Mouse (Mus musculus): ENCODE results near the gene Srrm4. TPM values are rescaled to one million over a fixed set of nuclear protein-coding genes. Genes with fewer than 3 reads are reported as not detected.

Gene Srrm4
- total RNA-seq (2023) = not detected

GRCm38 (mm10) chr5:116591346-116592048 lies at the start of gene Srrm4:
Srrm4 (minus strand) TSS chr5:116591817.

GRCm38 (mm10) chr5:116422699-116423201 lies 168.9 kb downstream of the Srrm4 start, which contains the start of gene Hspb8:
Hspb8 (minus strand) TSS chr5:116422864.

Other genes starting within 250 kb of the Srrm4 start
- gene Hspb8, start 169.0 kb downstream of the Srrm4 start, total RNA-seq (2023) = not detected

Measured in CD8-positive naive resting alpha-beta T cell, adult 57 days (primary cell).